Mouse (Mus musculus): ENCODE results near the gene Tenm2. TPM values are rescaled to one million over a fixed set of nuclear protein-coding genes. Genes with fewer than 3 reads are reported as not detected.

Gene Tenm2
- polyA plus RNA-seq, 1 experiment = not detected

DNA sequence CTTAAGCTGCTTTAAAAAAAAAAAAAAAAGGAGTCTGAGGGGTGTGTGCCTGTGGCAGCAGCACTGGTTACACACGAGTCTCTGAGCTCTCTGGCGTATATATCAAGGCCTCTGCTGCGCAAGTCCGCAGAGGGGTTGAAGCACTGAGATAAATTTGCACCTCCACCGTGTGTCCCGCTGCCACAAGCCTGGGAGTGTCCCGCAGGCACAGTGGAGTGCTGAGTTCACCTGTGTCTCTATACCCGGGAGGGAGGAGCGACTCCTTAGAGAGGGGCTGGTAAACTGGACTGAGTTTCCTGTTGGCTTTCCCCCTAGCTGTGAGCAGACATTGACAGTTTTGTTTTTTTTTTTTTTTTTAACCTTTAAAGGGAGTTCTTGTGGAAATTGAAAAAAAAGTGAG lies 1082.8 kb downstream of the Tenm2 start:
- H3K4me1 ChIP-seq (ENCODE audit: control insufficient read depth, insufficient read depth, low read length) = no peaks in the 10 kb centered on the region
- 17% methylated on average over 9 of the region's 9 CpGs for WGBS
- TF ChIP-seq CTCF (IDR thresholded peaks at IDR 0.05; ENCODE audit: control insufficient read depth, insufficient read depth, low read length) (no peak), POLR2A (IDR thresholded peaks at IDR 0.05; ENCODE audit: borderline replicate concordance, control insufficient read depth, low read depth, low read length) (no peak)
- H3K27ac ChIP-seq (ENCODE audit: control insufficient read depth, insufficient read depth, low read depth, low read length, poor library complexity) = no peak overlapping the region
- no peak overlapping the region for H3K4me3 ChIP-seq (replicated peaks; ENCODE audit: control insufficient read depth, low read depth, low read length)

DNA sequence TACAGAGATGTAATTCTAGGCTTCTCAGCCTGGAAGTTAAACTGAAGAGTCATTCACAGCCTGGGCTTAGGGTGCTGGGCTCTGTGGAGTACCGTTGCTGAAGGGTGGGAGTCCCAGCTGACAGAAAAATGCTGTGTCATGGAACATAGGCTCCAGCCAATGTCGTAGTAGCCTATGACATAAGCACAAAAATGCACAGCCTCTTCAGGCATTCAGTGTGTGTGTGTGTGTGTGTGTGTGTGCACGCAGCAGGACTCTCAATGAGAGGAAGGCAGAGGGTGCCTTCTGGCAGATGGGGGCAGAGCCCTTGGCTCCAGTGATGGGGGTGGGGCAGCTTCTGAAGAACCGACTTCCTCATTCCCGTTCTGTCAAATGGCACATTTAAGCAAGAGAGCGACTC lies 1083.5 kb downstream of the Tenm2 start:
- Histone ChIP-seq H3K4me3 (replicated peaks; ENCODE audit: control insufficient read depth, low read depth, low read length) (no peak overlapping the region), H3K4me1 (ENCODE audit: control insufficient read depth, insufficient read depth, low read length) (no peaks in the 10 kb centered on the region), H3K27ac (ENCODE audit: control insufficient read depth, insufficient read depth, low read depth, low read length, poor library complexity) (no peak overlapping the region)
- no peak for TF ChIP-seq CTCF (IDR thresholded peaks at IDR 0.05; ENCODE audit: control insufficient read depth, insufficient read depth, low read length)
- no peak for TF ChIP-seq POLR2A (IDR thresholded peaks at IDR 0.05; ENCODE audit: borderline replicate concordance, control insufficient read depth, low read depth, low read length)
- 5% methylated on average over 6 of the region's 6 CpGs for WGBS

- Histone ChIP-seq H3K27ac (ENCODE audit: control insufficient read depth, insufficient read depth, low read depth, low read length, poor library complexity) (no peak overlapping the region), H3K4me3 (replicated peaks; ENCODE audit: control insufficient read depth, low read depth, low read length) (no peak overlapping the region), H3K4me1 (ENCODE audit: control insufficient read depth, insufficient read depth, low read length) (no peaks in the 10 kb centered on the region)
- WGBS = 52% methylated on average over 3 of the region's 3 CpGs
- TF ChIP-seq CTCF (IDR thresholded peaks at IDR 0.05; ENCODE audit: control insufficient read depth, insufficient read depth, low read length) (no peak), POLR2A (IDR thresholded peaks at IDR 0.05; ENCODE audit: borderline replicate concordance, control insufficient read depth, low read depth, low read length) (no peak)
Observed at GRCm38 (mm10) chr11:36149092-36149491, 1086.7 kb downstream of the Tenm2 start.

DNA sequence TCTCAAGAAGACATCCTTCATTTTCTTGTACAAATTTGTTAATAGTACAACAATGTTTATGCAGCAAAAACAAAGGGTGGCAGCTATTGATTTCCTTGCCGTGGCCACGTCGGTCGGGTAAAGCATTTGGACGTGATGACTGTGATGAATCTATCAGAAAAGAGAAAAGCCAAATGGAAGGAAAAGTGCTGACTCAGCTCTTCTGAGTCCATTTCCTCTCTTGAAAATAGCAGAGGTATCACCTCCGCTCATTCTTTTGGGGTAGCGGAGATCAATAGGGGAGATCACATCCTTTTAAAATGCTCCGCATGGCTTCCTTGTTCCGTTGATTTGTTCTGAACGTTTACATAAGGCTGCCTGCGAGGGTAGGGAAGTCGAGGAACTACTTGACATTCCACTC lies 1090.7 kb downstream of the Tenm2 start:
- Histone ChIP-seq H3K4me1 (ENCODE audit: control insufficient read depth, insufficient read depth, low read length) (no peaks in the 10 kb centered on the region), H3K4me3 (replicated peaks; ENCODE audit: control insufficient read depth, low read depth, low read length) (no peak overlapping the region), H3K27ac (ENCODE audit: control insufficient read depth, insufficient read depth, low read depth, low read length, poor library complexity) (no peak overlapping the region)
- WGBS = 72% methylated on average over 12 of the region's 12 CpGs
- TF ChIP-seq CTCF (IDR thresholded peaks at IDR 0.05; ENCODE audit: control insufficient read depth, insufficient read depth, low read length) (no peak), POLR2A (IDR thresholded peaks at IDR 0.05; ENCODE audit: borderline replicate concordance, control insufficient read depth, low read depth, low read length) (no peak)

DNA sequence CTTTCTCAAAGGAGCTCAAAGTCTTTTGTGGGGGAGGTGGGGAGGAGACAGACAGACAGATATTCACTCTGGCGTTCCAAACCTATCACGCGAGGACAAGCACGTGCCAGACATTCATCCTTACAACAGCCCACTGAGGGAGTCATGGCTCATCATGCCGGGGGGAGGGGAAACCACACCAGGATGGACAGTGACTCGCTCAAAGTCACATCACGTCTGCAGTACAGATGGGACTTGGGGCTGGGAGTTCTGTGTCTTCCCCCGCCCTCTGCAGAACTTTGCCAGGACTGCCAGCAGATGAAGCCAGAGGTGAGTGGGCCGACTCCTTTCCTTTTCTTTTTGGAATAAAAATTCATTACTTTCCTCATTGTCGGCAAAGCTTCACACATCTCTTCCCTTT lies 1095.4 kb downstream of the Tenm2 start:
- TF ChIP-seq POLR2A (IDR thresholded peaks at IDR 0.05; ENCODE audit: borderline replicate concordance, control insufficient read depth, low read depth, low read length) (no peak), CTCF (IDR thresholded peaks at IDR 0.05; ENCODE audit: control insufficient read depth, insufficient read depth, low read length) (no peak)
- Histone ChIP-seq H3K27ac (ENCODE audit: control insufficient read depth, insufficient read depth, low read depth, low read length, poor library complexity) (no peak overlapping the region), H3K4me3 (replicated peaks; ENCODE audit: control insufficient read depth, low read depth, low read length) (no peak overlapping the region), H3K4me1 (ENCODE audit: control insufficient read depth, insufficient read depth, low read length) (no peaks in the 10 kb centered on the region)
- 82% methylated on average over 10 of the region's 10 CpGs for WGBS

GRCm38 (mm10) chr11:36139521-36139920 lies 1096.2 kb downstream of the Tenm2 start:
- TF ChIP-seq CTCF (IDR thresholded peaks at IDR 0.05; ENCODE audit: control insufficient read depth, insufficient read depth, low read length) = no peak
- no peak for TF ChIP-seq POLR2A (IDR thresholded peaks at IDR 0.05; ENCODE audit: borderline replicate concordance, control insufficient read depth, low read depth, low read length)
- no peaks in the 10 kb centered on the region for H3K4me1 ChIP-seq (ENCODE audit: control insufficient read depth, insufficient read depth, low read length)
- WGBS = 79% methylated on average over 16 of the region's 16 CpGs
- H3K4me3 ChIP-seq (replicated peaks; ENCODE audit: control insufficient read depth, low read depth, low read length) = no peak overlapping the region
- H3K27ac ChIP-seq (ENCODE audit: control insufficient read depth, insufficient read depth, low read depth, low read length, poor library complexity) = no peak overlapping the region

DNA sequence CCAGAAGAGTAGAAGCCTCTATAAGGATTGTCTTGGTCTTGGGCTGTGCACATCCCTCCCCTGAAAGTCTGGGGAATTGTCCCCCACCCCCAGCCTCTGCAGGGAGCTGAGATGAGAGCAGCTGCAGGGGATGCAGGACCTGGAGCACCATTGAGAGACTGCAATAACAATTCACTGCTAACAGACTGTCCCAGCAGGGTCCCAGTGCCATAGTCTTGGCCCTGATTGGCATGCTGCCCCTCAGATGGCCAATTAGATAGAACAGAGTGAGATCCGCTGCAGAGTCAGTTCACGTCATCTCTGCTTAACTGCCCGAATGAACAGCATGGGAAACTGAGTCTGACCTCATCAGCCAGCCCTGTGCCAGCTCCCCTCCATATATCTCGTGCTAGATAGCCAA lies 1097.9 kb downstream of the Tenm2 start:
- TF ChIP-seq POLR2A (IDR thresholded peaks at IDR 0.05; ENCODE audit: borderline replicate concordance, control insufficient read depth, low read depth, low read length) = no peak
- TF ChIP-seq CTCF (IDR thresholded peaks at IDR 0.05; ENCODE audit: control insufficient read depth, insufficient read depth, low read length) = no peak
- Histone ChIP-seq H3K4me1 (ENCODE audit: control insufficient read depth, insufficient read depth, low read length) (no peaks in the 10 kb centered on the region), H3K4me3 (replicated peaks; ENCODE audit: control insufficient read depth, low read depth, low read length) (no peak overlapping the region), H3K27ac (ENCODE audit: control insufficient read depth, insufficient read depth, low read depth, low read length, poor library complexity) (no peak overlapping the region)
- 65% methylated on average over 4 of the region's 4 CpGs for WGBS

DNA sequence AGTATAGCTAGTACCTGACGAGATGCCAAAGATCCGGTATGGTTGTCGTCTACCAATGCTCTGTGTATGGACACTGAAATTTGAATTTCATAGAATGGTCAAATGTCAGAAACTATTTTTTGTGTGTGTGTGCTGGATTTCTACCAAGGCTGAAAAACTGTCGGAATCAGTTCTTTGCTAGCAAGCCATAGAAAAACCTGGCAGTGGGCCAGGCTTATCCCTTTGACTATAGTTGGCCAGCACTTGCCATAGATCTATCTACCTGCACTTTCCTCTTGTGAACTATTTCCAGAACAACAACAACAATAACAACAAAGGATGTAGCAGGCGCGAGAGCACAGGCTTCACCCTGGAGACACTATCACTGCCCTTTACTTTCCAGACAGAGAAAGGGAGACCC lies 1098.5 kb downstream of the Tenm2 start:
- Histone ChIP-seq H3K27ac (ENCODE audit: control insufficient read depth, insufficient read depth, low read depth, low read length, poor library complexity) (no peak overlapping the region), H3K4me3 (replicated peaks; ENCODE audit: control insufficient read depth, low read depth, low read length) (no peak overlapping the region), H3K4me1 (ENCODE audit: control insufficient read depth, insufficient read depth, low read length) (no peaks in the 10 kb centered on the region)
- 77% methylated on average over 6 of the region's 6 CpGs for WGBS
- TF ChIP-seq POLR2A (IDR thresholded peaks at IDR 0.05; ENCODE audit: borderline replicate concordance, control insufficient read depth, low read depth, low read length) (no peak), CTCF (IDR thresholded peaks at IDR 0.05; ENCODE audit: control insufficient read depth, insufficient read depth, low read length) (no peak)

DNA sequence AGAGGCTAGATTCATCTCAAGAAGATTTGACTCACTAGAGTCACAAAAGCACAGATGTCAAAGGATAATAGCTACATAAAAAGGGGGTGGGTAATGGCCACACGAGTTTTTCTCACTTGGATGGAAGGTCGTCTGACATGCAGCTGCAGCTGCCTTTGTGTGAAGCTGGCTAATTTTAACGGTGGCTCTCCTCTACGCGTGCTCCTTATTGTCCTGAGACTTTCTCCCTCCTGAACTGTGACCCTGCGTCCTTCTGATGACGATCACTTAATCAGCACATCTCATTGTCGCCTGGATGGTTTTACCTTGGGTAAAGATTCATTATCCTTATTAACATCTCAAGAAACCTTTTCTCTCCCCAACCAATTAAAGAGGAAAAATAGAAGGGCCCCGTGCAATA lies 1101.1 kb downstream of the Tenm2 start:
- 79% methylated on average over 9 of the region's 9 CpGs for WGBS

More for the DNA sequence above, 1101.1 kb downstream of the Tenm2 start:
- no peak for TF ChIP-seq CTCF (IDR thresholded peaks at IDR 0.05; ENCODE audit: control insufficient read depth, insufficient read depth, low read length)
- no peak for TF ChIP-seq POLR2A (IDR thresholded peaks at IDR 0.05; ENCODE audit: borderline replicate concordance, control insufficient read depth, low read depth, low read length)
- H3K27ac ChIP-seq (ENCODE audit: control insufficient read depth, insufficient read depth, low read depth, low read length, poor library complexity) = no peak overlapping the region
- H3K4me1 ChIP-seq (ENCODE audit: control insufficient read depth, insufficient read depth, low read length) = no peaks in the 10 kb centered on the region
- no peak overlapping the region for H3K4me3 ChIP-seq (replicated peaks; ENCODE audit: control insufficient read depth, low read depth, low read length)

All from bone marrow, adult 2 months (tissue).